Mouse (Mus musculus) spleen, adult 2 months (tissue): ENCODE measurements around the gene Tmem100.

Experiments
- CTCF ChIP-seq: fragments of 200-500 bp; IDR thresholded peaks from 2 replicates; pipeline ENCODE4 v1.5.1; 2011; ENCODE audit warnings: mild to moderate bottlenecking, inconsistent platforms; ENCODE audit not compliant: insufficient read depth, insufficient read length, insufficient replicate concordance; ENCODE audit errors: extremely low read depth
- POLR2A ChIP-seq: fragments of 200-500 bp; IDR thresholded peaks from 2 replicates; pipeline ENCODE4 v1.6.1; 2011; ENCODE audit warnings: low read depth, low read length, inconsistent platforms

DNA sequence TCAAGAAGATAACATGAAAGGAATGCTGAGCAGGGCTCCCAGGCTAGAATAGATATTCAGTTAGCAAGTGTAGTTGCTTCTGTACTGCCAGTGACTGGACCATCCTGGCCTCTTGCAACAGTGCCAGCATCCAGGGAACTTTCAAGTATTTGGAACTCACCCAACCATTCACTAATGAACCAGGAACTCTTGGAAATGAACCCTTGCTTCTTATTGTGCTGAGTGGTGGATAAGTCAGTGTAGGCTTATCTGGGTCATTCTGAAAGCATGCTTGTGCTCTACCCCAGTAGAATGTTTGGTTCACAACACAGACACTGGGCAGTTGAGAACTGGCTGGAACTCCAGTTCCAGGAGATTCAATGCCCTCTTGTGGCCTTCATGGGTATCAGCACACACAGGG is 29.1 kb downstream of the Tmem100 start:
- TF ChIP-seq CTCF (no peak), POLR2A (no peak)
